Mouse (Mus musculus) heart, postnatal 10 days (tissue): ENCODE results near the gene Astl. TPM values are rescaled to one million over a fixed set of nuclear protein-coding genes. Genes with fewer than 3 reads are reported as not detected.

Experiments used
- DNase-seq, 2 experiments: peaks; one replicate each; pipeline ENCODE4 v3.0.0; 2021
- intact Hi-C: fragments of 180-260 bp; cut with DNase I; formaldehyde crosslinking; loops from one replicate; pipeline ENCODE4 v1.15.1; 2025
- total RNA-seq, 2 experiments: library from RNA; stranded (reverse); gene quantifications; 2 replicates each; pipeline ENCODE4 v1.2.3; 2021

Astl gene
- total RNA-seq, 2 experiments from 2014 or later = not detected

DNA sequence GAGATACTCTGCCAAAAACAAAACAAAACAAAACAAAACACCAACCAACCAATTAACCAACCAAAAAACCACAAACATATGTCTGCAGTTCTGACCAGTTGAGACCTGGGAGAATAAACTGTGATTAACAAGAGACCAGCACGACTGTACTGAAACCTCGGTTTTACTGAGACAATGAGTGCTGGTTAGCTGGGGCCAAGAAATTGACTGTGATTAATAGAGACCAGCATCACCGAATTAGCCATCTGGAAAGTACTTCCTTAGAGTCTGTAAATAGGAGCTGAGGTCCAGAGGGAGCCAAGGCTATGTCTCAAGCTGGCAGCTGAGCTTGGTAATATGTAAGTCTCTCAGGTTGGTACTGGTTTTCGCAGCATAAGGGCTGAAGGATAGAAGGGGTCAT is 52.4 kb downstream of the Astl start:
- intact Hi-C loops = no loop called here
- DNase-seq = no peak

DNA sequence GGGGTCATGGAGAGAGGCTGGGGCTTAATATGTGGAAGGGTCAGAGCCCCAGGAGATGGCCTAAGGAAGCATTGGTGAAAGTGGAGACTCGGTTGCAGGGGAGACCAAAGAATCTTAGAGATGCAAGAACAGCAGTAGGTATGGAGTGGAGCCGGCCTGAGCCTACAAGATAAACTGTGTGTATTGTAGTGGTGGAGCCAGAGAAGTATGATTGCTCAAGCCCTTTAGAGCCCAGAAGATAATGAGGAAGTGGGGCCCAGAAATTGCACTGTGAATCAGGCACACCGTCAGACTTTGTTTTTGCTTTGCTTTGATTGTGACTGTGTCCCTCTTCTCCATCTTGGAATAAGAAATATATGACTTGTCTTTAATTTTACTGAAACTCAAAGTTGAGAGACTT is 52.9 kb downstream of the Astl start:
- intact Hi-C loops = no loop called here
- DNase-seq = no peak

DNA sequence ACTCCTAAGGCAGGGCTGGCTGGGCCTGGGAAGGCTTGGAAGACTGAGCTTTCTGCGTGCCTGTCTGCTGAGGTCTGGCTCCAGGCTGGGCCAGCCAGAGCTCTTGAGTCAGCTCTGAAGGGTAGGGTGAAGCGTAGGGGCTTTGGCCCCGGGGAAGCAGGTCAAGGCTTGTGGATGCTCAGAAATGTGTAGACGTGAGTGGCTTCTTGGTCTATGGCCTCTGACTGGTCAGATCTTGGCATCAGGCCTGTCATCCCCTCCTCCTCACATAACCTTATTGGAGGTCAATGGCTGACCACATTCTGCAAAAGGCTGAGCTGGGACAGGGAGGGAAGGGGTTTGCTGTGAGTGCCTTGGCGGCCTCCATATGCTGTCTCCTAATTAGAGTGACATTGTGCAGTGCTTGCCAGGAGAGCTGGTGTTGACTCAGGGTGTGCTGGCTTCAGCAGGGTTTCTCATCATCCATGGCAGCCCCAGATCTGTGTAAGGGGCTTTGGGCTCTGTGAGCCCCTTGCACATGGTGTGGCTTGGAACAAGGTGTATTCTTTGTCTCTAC is 56.2 kb downstream of the Astl start:
- no peak for DNase-seq
- intact Hi-C loops = no loop called here

DNA sequence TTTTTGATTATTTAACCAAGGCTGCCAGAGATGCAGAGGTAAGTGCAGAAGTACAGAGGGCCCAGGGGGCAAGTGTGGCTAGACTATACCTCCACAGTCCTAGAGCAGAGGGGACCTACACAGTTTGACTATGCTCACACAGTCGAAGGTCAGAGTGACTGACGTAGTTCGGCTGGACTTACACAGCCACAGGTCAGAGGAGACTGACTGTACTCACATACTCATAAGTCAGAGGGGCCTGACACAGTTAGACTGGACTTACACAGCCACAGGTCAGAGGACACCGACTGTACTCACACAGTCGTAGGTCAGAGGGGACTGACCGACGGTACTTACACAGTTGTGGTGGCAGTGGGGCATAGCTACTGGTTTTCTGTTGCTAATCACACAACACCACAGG is 60.3 kb downstream of the Astl start:
- intact Hi-C loops = no loop called here
- no peak for DNase-seq

Other genes starting within 250 kb of the Astl start
- gene Ncaph, start 204.7 kb upstream of the Astl start, total RNA-seq = 10 to 100 TPM; 13.7 to 15.2 TPM
- gene Itpripl1, start 195.2 kb upstream of the Astl start, total RNA-seq = 10 to 100 TPM; 14.1 to 15.3 TPM
- under 1 TPM; 0.53 to 0.67 TPM for gene 1810024B03Rik, start 130.4 kb upstream of the Astl start, total RNA-seq
- gene Snrnp200, start 130.3 kb upstream of the Astl start, total RNA-seq = 10 to 100 TPM; 63.3 to 66.8 TPM
- gene Ciao1, start 90.8 kb upstream of the Astl start, total RNA-seq = 10 to 100 TPM; 57.2 to 60.4 TPM
- 10 to 100 TPM; 39.4 to 40.4 TPM for gene Tmem127, start 90.7 kb upstream of the Astl start, total RNA-seq
- 100 to 1,000 TPM; 184 to 187 TPM for gene Stard7, start 68.4 kb upstream of the Astl start, total RNA-seq
- gene Dusp2, start 2.5 kb upstream of the Astl start, total RNA-seq = 1 to 10 TPM; 1.2 to 1.8 TPM
- 1 to 10 TPM in 1 of 2 experiments, under 1 TPM in 1; 0.84 to 1.1 TPM for gene Adra2b, start 24.6 kb downstream of the Astl start, total RNA-seq
- not detected for gene Gpat2, start 86.6 kb downstream of the Astl start, total RNA-seq
- gene Fahd2a, start 105.9 kb downstream of the Astl start, total RNA-seq = 10 to 100 TPM; 25.2 to 25.3 TPM
- 1 to 10 TPM; 1.2 to 1.8 TPM for gene Kcnip3, start 183.5 kb downstream of the Astl start, total RNA-seq
- gene Prom2, start 202.8 kb downstream of the Astl start, total RNA-seq = under 1 TPM in 1 of 2 experiments, not detected in 1; 0.17 TPM
- 1 to 10 TPM; 1.3 to 1.8 TPM for gene Zfp661, start 248.5 kb downstream of the Astl start, total RNA-seq
- 100 to 1,000 TPM in 1 of 2 experiments, 10 to 100 TPM in 1; 97.3 to 122 TPM for gene Mrps5, start 248.6 kb downstream of the Astl start, total RNA-seq